Mouse (Mus musculus) spleen, postnatal 10 days (tissue): Measurements from ENCODE around the gene Adipor2.

Experiments
- DNase-seq, 2 experiments: peaks; one replicate each; pipeline ENCODE4 v3.0.0; 2021 to 2022; ENCODE audit warnings: low spot score in 2 of 2

Gene Adipor2

GRCm38 (mm10) chr6:119420357-119420756, 2.9 kb upstream of the Adipor2 start:
- DNase-seq = no peak

DNA sequence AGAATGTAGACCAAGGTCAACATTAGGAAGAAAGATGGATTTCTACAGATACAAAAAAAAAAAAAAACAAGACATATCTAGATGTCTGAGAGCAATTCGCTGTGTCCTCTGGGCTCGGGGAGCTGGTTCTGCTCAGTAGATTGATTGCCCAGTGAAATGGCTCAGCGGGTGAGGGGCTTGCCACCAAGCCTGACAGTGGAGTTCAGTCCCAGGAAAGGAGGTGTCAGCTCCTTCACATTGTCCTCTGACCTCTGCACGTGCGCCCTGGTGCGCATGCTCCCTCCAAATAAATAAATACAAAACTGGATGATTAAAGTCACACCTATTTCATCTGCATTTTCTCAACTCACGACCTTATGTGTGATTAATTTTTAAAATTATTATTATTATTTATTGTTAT, 1.9 kb upstream of the Adipor2 start:
- no peak for DNase-seq

DNA sequence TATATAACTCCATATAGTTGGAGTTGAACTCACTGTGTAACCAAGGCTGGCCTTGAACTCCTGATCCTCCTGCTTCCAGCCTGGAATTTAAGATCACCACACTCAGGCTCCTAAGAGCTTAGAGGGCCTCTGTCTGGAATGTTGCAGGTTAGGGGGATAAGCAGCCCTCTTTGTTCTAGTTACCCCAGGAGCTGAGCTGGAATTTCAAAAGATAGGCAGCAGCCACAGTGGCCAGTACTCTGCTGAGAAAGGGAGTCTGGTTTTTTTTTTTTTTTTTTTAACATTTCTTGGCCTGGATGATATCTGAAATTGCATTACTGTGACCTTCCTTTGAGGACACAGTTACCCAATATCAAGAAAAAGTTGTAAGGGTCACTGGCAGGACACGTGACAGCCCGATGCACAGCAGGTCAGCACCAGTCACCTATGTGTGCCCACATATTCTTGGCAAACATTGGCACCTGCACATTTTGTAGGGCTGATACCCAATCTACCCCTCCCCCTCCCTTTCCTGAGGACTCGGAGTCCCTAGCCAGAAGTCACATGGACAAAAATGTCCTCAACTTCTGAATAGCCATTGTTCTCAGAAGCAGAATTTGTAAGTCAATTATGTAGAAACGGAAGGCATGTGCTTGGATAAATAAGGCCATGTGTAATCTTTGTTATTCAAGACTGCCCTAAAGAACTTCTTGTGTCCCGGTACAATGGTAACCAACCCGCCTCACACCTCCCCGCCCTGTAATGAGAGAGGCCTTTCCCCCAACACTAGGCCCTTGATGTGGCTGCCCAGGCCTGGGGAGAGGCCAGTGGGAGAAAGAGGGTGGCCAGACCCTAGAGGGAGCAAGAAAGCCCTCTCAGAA, 1.1 kb upstream of the Adipor2 start:
- DNase-seq = no peak

DNA sequence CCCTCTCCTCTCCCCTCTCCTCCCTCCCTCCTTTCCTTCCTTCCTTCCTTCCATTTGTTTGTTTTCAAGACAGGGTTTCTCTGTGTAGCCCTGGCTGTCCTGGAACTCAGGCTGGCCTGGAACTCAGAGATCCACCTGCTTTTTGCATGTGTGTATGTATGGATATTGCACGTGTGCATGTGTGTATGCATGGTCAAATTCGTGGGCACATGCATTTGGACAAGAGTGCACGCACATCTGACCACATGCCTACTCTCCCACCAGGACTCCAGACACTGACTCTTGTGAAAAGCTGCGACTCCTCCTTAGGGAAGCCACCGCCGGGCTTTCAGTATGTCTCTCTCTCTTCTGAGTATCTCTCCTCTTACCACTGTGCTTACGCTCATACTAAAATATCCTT, 317 bp upstream of the Adipor2 start:
- DNase-seq = no peak

GRCm38 (mm10) chr6:119416643-119417042, 861 bp downstream of the Adipor2 start:
- DNase-seq = no peak

DNA sequence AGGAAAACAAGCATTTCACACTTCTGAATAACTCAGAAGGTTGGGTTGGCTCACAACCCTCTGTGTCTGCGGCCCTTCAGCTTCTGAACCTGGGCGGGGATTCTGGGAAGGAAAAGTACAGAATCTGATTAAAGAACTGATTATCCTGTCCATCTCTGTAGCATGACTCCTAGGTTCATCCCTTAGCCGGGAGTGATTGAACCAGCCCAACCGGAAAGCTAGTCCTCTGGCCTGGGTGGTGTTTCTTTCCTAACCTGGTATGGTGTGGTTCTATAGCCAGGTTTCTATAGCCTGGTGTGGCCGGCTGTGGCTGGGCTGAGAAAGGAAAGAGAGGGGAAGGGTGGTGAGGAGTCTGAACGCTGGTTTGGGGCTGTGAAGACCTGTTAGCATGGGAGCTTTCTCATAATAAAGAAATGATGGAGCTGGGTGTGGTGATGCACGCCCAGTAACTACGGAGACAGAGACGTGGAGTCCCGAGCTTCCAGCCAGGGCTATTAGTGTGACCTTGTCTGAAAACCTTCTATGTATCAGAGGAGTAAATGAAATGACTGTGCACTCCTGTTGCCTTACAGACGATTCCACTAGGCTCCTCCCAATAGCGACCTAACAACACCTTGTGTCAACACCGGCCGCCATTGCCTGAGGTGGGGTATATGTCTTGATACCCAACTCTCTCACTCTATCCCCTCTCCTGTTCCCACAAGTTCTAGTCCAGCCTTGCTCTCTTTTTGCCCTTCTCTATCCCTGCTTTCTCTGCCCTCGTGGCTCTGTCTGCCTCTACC, 3.1 kb downstream of the Adipor2 start:
- DNase-seq = no peak

DNA sequence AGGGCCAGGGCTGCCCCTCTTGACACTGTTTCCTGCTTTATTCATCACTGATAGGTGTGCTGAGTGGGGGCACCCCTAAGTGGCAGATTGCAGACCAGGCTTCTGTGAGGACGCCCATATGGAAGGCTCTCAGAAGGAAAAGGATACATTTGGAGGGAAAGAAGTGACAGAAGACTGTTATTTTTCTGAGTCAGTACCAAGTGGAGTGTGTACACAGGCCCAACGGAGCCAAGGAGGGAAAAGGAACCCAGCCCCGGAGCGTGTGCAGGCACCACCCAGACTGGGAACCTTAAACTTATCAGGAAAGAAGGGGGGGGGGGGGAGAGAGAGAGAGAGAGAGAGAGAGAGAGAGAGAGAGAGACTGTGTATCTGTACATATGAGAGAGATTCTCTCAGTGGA, 4.9 kb downstream of the Adipor2 start:
- no peak for DNase-seq

DNA sequence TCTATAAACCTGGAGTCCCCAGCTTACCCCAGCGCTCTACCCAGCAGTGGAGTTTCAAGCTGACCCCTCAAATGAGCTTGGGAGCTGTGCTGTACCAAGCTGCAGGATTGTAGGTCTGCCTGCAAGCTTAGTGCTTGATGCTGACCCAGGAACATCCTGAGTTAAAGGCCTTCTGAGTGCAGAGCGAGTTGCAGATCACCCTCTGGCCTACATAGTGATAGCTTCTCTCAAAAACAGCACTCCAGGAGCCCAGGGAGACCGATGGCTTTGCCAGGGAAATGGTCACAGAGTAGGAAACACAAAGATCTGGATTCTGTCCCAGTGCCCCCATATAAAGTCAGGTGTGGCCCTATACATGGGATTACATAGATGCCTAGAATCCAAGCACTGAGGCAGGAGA, 6.0 kb downstream of the Adipor2 start:
- DNase-seq = no peak

DNA sequence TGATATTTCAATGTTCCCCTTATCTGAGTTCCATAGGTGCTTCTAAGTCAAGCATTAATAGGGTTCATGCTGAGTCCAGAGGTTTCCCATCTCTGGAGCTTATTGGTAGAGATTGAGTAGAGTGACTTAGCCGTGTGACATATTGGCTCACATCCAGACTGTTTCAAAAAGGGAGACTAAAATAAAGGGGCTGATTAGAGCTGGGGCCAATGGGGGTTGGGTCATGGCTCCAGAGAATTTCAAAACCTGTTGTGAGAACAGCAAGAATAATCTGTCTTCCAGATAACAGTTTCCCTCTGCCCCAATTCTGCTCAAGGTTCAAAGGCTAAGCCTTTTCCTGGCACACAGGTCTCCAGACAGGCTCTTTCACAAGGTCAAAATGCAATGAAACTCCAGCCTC, 7.7 kb downstream of the Adipor2 start:
- DNase-seq = no peak

- no peak for DNase-seq
Measured at GRCm38 (mm10) chr6:119408582-119408981, 8.9 kb downstream of the Adipor2 start.

GRCm38 (mm10) chr6:119407818-119408217, 9.7 kb downstream of the Adipor2 start:
- DNase-seq = no peak

- no peak for DNase-seq
Measured at GRCm38 (mm10) chr6:119406528-119406927, 11.0 kb downstream of the Adipor2 start.

DNA sequence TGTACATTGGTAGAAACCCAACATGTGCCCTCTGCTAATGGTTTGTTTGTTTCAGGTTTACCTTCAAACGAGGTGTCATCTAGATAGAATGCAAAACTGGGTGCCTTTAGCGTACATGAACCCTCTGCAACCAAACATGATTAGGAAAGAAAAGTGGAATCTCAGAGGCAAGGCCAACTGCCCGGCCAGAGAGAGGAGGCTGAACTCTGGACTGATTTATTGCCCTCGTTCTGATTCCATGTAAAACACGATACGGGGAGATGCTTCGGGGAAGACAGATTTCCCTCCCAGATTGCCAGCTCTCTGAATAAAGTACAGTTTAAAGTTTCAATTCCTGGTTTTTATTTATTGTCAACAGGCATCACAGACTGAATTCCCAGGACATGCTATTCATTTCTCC, 12.2 kb downstream of the Adipor2 start:
- DNase-seq = no peak

DNA sequence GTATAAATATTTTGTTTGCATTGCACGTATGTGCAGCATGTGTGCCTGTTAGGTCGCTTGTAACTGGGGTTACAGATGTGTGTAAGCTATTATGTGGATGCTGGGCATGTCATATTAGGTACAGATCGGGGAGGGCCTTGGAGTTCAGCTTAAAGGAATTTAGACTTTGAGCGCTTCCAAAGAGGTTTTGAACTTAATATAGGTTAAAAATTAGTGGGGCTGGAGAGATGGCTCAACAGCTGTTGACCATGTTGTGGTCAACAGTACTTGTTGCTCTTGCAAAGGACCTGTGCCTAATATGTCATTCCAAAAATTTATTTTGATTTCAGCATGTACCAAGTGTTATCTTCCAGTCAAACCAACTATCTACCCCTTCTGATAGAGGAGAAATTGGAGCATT, 12.7 kb downstream of the Adipor2 start:
- no peak for DNase-seq

GRCm38 (mm10) chr6:119402976-119403375, 14.5 kb downstream of the Adipor2 start:
- DNase-seq = no peak

DNA sequence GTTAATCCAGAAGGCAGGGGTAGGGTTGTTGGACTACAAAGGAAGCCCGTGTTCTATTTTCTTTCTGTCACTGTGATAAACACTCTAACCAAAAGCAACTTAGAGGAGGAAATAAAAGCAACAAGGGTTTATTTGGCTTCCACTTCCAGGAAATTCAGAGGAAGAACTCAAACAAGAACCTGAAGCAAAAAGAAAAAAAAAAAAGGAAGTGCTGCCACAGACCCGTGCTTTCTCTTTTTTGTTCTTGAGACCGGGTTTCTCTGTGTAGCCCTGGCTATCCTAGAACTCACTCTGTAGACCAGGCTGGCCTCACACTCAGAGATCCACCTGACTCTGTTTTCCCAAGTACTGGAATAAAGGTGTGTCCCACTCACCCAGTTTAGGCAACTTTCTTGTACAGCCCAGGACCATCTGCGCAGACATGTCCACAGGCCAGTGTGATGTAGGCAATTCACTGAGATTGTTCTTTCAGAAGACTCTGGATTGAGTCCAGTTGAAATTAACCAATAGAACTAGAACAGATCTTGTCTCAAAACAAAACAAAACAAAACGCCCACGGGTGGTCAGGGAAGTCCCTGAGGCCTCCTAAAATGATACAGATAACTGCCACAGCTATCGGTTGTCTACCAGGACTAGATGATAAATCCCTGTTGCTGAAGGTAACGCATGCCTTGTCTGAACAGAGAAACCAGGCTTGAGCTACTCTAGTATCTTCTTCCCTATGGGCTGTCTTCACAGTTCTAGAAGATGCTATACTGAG, 15.8 kb downstream of the Adipor2 start:
- no peak for DNase-seq

DNA sequence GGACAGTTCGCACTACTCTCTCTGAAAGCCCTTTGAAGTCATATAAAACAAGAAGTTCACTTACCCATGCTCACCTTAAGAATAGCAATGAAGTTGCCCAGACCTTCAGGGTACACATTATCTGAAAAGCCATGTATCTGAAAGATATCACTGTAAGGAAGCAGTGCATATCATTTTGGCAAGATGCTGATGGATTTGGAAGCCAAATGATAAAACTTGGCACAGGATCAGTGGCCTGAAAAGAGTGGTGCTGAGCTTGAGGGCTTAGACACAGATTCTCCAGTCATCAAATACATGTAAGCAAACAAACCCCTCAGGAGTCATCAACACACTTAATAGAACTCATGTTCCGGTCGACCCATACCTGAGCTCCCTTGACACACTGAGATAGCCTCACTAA, 16.9 kb downstream of the Adipor2 start:
- DNase-seq = no peak

DNA sequence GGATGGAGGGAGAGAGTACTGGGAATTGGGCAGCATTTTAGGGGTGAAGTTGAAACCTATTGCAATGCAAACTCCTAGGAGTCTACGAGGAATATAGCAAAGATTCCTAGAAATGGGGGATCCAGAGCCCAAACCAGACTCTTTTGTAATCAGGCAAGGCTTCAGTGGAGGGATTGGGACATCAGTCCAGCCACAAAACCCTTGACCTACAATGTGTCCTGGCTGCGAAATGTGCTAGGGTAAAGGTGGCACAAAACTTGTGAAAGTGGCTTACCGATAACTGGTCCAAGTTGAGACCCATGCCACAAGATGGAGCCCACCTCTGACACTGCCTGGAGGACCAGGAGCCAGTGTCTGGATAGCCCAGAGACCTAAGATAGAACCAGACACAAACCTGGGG, 18.1 kb downstream of the Adipor2 start:
- no peak for DNase-seq

DNA sequence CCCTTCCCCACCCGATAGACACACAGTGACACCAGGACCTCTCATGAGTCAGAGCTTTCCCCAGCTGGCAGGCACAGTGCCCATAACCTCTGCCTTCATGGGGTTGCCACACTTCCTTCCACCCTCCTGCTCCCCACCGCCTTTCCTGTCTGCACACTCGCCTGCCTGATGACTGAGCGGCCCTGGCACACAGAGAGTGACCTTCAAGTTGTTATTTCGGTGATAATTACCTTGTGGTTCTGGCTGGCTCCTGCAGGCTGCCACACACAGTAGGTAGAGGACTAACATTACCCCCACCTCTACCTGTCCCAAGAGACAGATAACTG, 21.2 kb downstream of the Adipor2 start:
- peak; percentile 23 to 63 for DNase-seq

GRCm38 (mm10) chr6:119395421-119396308, 21.8 kb downstream of the Adipor2 start:
- peak in 1 of 2 experiments; percentile 54 for DNase-seq

- no peak for DNase-seq
Measured at GRCm38 (mm10) chr6:119392836-119393235, 24.7 kb downstream of the Adipor2 start.
